Mouse (Mus musculus) erythroblast, embryonic 14.5 days (primary cell): ENCODE results near the gene Dbh.

Experiments used
- GATA1 ChIP-seq: IDR thresholded peaks from 2 replicates; pipeline ENCODE4 v1.6.1; 2012; ENCODE audit warnings: low read length, inconsistent platforms, mixed read lengths
- TAL1 ChIP-seq: IDR thresholded peaks from 3 replicates; pipeline ENCODE4 v1.6.1; 2012; ENCODE audit warnings: low read length, inconsistent platforms, mixed read lengths

DNA sequence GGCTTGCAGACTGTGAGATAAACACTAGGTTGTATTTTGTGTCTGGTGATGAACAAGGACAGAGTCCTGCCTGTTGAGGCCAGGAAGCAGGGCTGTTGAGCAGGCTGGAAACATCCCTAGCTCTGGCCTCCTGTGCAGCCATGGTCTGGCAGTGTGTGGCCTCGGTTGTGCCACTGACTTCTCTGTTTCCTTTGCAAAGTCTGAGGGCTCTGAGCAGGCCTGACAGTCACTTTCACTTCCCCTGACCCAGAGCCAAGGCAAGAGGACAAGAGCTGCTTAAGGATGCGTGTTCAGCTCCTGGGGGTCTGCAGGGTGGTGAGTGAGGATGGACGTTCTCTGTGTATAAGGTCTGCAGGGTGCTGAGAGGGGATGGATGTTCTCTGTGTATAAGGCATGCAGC, 36.0 kb upstream of the Dbh start:
- TF ChIP-seq TAL1: no peak
- TF ChIP-seq GATA1: no peak
